Mouse (Mus musculus) bone marrow, adult 2 months (tissue): Measurements from ENCODE around the gene Kcnd3. TPM values are rescaled to one million over a fixed set of nuclear protein-coding genes. Genes with fewer than 3 reads are reported as not detected.

ENCODE experiments used
- H3K27ac ChIP-seq: fragments of 200-500 bp; 2 replicates; pipeline ENCODE4 v1.5.1; 2012; ENCODE audit warnings: low read depth, mild to moderate bottlenecking, control low read depth, inconsistent platforms, low read length; ENCODE audit not compliant: control insufficient read depth, poor library complexity, insufficient read depth
- H3K4me1 ChIP-seq: fragments of 200-500 bp; 2 replicates; pipeline ENCODE4 v1.6.1; 2011; ENCODE audit warnings: low read length; ENCODE audit not compliant: control insufficient read depth, insufficient read depth
- H3K4me3 ChIP-seq: fragments of 200-500 bp; replicated peaks from 2 replicates; pipeline ENCODE3; 2011; ENCODE audit warnings: mild to moderate bottlenecking, low read depth, low read length, control low read depth; ENCODE audit not compliant: control insufficient read depth
- CTCF ChIP-seq: fragments of 200-500 bp; IDR thresholded peaks from 2 replicates; pipeline ENCODE4 v1.5.1; 2011; ENCODE audit warnings: low read length, control low read depth; ENCODE audit not compliant: control insufficient read depth, insufficient read depth
- POLR2A ChIP-seq: fragments of 200-500 bp; IDR thresholded peaks from 2 replicates; pipeline ENCODE4 v1.6.1; 2011; ENCODE audit warnings: low read depth, mild to moderate bottlenecking, control low read depth, low read length, borderline replicate concordance; ENCODE audit not compliant: control insufficient read depth
- WGBS: fragments of 180-500 bp; shearing (Covaris S2); methylation state at CpG from one replicate; pipeline ENCODE4 v1.1.7; 2018; 5-methylcytosine and 5-hydroxymethylcytosine counted together
- polyA plus RNA-seq: library from polyadenylated mRNA; stranded (reverse); fragments of >200 nt; gene quantifications from 2 replicates; pipeline ENCODE4 v1.2.4, GENCODE M21; 2011; ENCODE audit warnings: low replicate concordance; ENCODE audit not compliant: missing spikeins, insufficient read depth, insufficient read length

The Kcnd3 gene
- polyA plus RNA-seq, 1 experiment, result not detected

DNA sequence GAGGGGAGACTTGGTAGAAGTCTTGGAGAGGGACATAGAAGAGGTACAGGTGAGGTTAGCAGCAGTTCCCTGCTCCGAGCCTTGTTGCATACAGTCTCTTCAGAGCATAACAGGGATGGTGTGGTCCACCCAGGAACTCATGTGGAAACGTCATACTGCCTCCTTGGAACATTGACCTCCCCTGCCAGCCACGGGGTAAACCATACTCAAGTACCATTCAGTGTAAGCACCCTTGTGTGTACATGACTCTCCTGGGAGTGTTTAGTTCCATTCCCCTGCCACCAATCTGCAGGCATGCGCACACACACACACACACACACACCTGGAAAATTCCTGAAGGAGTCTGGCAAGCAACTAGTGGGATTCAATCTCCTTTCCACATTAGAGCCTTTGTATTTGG lies 90.6 kb downstream of the Kcnd3 start:
- no peak overlapping the region for H3K27ac ChIP-seq
- 66% methylated on average over 4 of the region's 4 CpGs for WGBS
- no peak overlapping the region for H3K4me3 ChIP-seq
- TF ChIP-seq CTCF, result no peak
- no peak for TF ChIP-seq POLR2A
- H3K4me1 ChIP-seq, result no peaks in the 10 kb centered on the region

DNA sequence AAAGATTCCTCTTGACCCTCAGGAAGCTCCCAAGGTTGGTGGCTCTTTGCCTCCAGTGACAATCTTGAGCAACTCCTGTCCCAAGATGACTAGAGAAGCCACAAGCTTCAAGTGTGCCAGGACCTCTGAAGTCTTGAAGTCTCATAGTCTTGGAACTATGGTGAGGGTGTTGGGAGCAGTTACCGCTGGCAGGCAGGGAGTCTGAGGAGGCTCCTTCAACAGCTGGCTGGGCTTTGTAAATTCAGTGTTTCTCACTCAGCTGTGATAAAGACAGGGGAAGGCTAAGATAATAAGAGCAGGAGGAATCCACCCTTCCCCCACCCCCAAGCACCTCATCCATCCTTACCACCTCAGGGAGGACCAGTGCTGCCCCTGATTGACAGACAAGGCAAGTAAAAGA lies 92.0 kb downstream of the Kcnd3 start:
- Histone ChIP-seq H3K27ac (no peak overlapping the region), H3K4me1 (no peaks in the 10 kb centered on the region), H3K4me3 (no peak overlapping the region)
- TF ChIP-seq POLR2A, result no peak
- TF ChIP-seq CTCF, result no peak
- 79% methylated on average over 1 of the region's 1 CpGs for WGBS

DNA sequence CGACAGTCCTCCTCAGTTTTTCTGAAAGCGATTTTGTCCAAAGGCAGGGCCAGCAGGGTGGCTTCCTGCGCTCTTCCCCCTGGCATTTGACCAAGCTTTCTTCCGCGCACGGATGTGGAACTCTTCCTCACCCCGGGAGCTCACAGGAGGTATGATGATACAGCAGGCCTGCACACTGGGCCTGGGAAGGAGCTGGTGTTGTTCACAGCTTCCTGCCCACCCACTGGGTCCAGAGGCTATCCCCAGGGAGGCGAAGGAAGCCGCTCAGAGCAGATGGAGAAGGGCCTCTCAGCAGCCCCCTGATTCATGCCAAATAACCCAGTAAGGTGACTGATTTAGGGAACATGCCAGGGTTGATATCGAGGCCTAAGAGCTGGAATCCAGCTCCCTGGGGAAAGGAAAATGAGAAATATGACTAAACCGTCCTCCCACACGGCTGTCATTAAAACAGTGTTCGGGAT lies 94.5 kb downstream of the Kcnd3 start:
- H3K27ac ChIP-seq, result no peak overlapping the region
- H3K4me1 ChIP-seq, result no peaks in the 10 kb centered on the region
- H3K4me3 ChIP-seq, result no peak overlapping the region
- WGBS, result 69% methylated on average over 13 of the region's 13 CpGs
- TF ChIP-seq CTCF, result no peak

DNA sequence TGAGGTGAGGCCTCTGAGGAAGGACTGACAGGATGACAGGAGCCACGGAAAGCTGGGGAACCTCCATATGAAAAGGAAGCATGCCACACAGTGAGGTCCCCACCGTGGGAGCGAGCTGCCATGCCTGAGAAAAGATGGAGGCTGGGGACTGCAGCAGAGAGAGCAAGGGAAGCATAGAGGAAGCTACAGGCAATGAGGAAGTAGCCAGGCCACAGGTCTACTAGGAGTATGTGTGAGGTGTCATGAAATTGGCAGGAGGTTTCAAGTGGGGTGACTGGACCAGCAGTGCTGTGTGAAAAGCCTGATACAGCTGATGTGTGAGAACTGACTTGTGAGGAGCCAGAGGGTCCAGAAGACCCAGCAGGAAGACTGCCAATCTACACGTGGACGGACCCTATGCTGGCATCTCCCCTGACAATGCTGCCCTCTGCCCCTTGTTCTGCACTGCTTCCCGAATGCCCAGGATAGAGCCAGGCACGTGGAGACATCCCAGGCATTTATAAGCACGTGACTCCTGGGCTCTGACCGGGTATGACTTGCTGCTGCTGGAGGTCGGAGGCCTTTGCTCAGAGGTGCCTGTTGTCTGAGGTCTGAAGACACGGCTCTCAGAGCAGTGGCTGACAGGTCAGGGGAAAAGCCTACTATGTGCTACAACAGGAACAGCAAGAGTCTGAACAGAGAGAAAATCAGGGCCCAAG lies 96.1 kb downstream of the Kcnd3 start:
- 61% methylated on average over 11 of the region's 11 CpGs for WGBS
- no peaks in the 10 kb centered on the region for H3K4me1 ChIP-seq
- no peak overlapping the region for H3K4me3 ChIP-seq
- TF ChIP-seq POLR2A (no peak), CTCF (no peak)
- H3K27ac ChIP-seq, result no peak overlapping the region

DNA sequence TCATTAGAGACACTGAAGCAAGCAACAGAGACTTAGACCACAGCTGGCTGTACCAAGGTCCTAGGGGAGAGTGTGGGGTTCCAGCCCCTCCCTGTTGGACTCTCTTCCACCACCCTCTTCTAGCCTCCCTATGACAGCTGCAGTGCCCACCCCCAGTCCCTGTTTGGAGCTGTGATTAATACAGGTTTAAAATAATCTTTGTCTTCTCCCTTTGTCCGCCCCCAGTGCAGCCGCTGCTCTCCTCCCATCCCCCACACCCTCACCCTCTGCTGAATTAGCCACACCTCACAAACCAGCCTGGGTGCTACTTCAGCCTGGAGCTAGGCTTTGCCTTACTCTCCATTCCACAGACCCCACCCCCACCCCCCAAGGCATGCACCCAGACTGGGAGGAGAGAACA lies 107.3 kb downstream of the Kcnd3 start:
- TF ChIP-seq POLR2A (no peak), CTCF (no peak)
- H3K27ac ChIP-seq, result no peak overlapping the region
- 46% methylated on average over 2 of the region's 2 CpGs for WGBS

DNA sequence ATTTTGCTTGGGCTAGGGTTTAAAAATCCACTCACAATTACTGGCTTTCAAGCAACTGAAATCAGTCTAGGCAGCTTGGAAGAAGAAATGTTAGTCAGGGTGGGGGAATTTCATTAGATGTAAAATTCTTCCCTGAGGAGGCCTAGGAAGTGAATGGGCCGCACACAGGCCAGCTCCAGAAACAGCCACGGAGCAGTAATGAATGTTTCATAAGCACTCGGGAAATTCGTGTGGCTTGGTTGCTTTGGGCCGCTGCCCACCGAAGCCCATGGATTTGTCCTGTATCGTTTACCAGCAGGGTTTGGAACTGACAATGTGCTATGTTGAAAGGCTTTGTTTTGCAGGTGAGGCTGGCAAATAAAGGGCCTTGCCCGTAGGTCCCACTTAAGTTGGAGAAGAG lies 114.8 kb downstream of the Kcnd3 start:
- 82% methylated on average over 8 of the region's 8 CpGs for WGBS
- Histone ChIP-seq H3K27ac (no peak overlapping the region), H3K4me3 (no peak overlapping the region), H3K4me1 (no peaks in the 10 kb centered on the region)
- no peak for TF ChIP-seq CTCF

More for the DNA sequence above, 107.3 kb downstream of the Kcnd3 start:
- Histone ChIP-seq H3K4me3 (no peak overlapping the region), H3K4me1 (no peaks in the 10 kb centered on the region; the same call in 1 of the 2 replicates)

DNA sequence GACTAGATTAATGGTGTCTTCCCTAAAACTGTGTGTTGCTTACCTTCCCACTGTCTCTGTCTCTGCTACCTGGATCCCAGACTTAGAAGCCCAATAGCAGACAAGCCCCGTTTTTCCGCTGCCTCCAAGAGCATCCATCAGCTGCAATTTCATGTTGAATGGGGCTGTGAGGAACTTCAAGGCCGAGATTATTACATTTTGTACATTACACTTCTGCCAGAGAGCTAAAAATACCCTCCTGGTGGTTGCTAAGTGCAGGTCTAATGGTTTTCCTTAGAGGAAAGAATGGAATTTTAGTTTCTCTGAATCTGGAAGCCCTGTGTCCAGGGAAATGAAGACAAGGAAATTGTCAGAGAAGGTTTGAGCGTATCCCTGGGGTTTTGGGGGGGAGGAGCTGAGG lies 115.3 kb downstream of the Kcnd3 start:
- Histone ChIP-seq H3K4me1 (no peaks in the 10 kb centered on the region), H3K27ac (no peak overlapping the region), H3K4me3 (no peak overlapping the region)
- WGBS, result 65% methylated on average over 4 of the region's 4 CpGs
- TF ChIP-seq POLR2A (no peak), CTCF (no peak)

DNA sequence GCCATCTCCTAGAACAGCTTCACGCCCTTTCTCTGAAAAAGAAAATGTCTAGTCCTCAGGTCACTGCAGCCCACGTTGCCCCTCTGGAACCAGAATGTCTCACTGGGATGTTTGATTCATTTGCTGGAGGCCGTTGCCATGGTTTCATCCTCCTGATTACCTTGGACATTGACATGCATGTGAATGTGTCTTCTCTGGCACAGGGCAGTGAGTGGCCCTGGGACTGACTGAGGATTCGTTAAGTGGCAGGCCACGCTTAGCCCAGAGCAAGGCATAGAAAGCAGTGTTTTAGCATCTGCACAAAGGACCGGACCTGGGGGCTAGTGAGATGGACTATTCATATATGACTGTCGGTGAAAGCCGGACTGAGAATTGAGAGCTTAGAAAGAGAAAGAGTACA lies 116.3 kb downstream of the Kcnd3 start:
- 84% methylated on average over 8 of the region's 8 CpGs for WGBS
- H3K4me3 ChIP-seq, result no peak overlapping the region
- no peak overlapping the region for H3K27ac ChIP-seq
- TF ChIP-seq CTCF, result no peak
- no peaks in the 10 kb centered on the region for H3K4me1 ChIP-seq

DNA sequence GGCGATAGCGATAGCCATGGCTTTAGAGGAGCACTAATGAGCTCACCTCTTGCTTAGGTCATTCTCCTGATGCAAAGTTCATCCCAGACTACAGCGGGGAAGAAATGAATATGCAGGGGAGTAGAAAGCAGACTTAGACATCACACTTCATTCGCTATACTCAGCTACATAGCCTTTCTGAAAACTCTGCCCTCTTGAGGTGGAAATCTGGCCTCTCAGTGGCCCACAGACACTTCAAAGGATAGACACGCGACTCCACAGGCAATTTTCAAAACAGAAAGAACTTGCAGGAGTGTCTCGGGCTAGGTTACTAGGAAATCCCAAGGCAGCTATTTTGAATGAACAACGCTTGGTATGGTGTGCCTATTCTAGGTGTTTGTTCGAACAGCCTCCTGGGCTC lies 116.7 kb downstream of the Kcnd3 start:
- WGBS, result 76% methylated on average over 9 of the region's 9 CpGs

DNA sequence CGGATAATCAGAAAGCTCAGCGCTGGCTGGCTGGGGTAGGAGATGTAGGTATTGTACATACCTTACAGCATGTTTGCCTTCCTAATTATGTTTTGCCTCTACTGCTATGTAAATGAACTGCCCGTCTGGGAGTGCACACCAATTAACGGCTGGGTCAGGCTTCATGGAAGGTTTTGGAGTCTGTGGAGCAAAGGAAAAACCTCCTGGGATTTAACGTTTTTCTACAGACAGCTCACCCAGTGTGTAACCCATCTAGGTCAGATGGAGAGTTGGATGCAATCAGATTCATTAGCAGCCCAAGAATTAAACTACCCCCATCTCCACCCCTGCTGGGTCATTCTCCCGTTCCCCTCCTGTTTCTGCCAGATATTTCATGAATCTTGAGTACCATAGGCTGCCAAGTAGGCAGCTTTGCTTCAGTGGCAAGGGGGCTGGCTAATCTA lies 117.2 kb downstream of the Kcnd3 start:
- TF ChIP-seq POLR2A, result no peak
- TF ChIP-seq CTCF, result no peak
- Histone ChIP-seq H3K4me3 (no peak overlapping the region), H3K27ac (no peak overlapping the region), H3K4me1 (no peaks in the 10 kb centered on the region)
- WGBS, result 64% methylated on average over 6 of the region's 6 CpGs

More for the DNA sequence above, 116.7 kb downstream of the Kcnd3 start:
- TF ChIP-seq POLR2A (no peak), CTCF (no peak)
- Histone ChIP-seq H3K27ac (no peak overlapping the region), H3K4me3 (no peak overlapping the region), H3K4me1 (no peaks in the 10 kb centered on the region)
